Mouse (Mus musculus) urinary bladder, postnatal 36 days (tissue): ENCODE measurements around the gene Asb18.

ENCODE experiments used
- DNase-seq, 2 experiments: peaks; one replicate each; pipeline ENCODE4 v3.0.0; 2022; ENCODE audit warnings: low spot score in 2 of 2, mixed read lengths in 1 of 2

Gene Asb18

GRCm38 (mm10) chr1:89933028-89933427 is 81.4 kb downstream of the Asb18 start:
- DNase-seq: no peak

GRCm38 (mm10) chr1:89932616-89933015 is 81.8 kb downstream of the Asb18 start:
- no peak for DNase-seq

- no peak for DNase-seq
Measured at GRCm38 (mm10) chr1:89932021-89932423, 82.4 kb downstream of the Asb18 start.

GRCm38 (mm10) chr1:89931120-89931519 is 83.3 kb downstream of the Asb18 start, which contains the start of gene Gbx2:
Gene Gbx2, minus strand, starts transcription at chr1:89931179.
- no peak for DNase-seq

GRCm38 (mm10) chr1:89930551-89930950 is 83.9 kb downstream of the Asb18 start:
- no peak for DNase-seq

- DNase-seq: no peak
Measured at GRCm38 (mm10) chr1:89929721-89930505, 84.6 kb downstream of the Asb18 start.

GRCm38 (mm10) chr1:89929181-89929580 is 85.3 kb downstream of the Asb18 start:
- no peak for DNase-seq

GRCm38 (mm10) chr1:89928676-89929075 is 85.8 kb downstream of the Asb18 start:
- DNase-seq: no peak

GRCm38 (mm10) chr1:89927061-89927661 is 87.3 kb downstream of the Asb18 start:
- no peak for DNase-seq

- DNase-seq: no peak
Measured at GRCm38 (mm10) chr1:89926583-89927060, 87.8 kb downstream of the Asb18 start.

GRCm38 (mm10) chr1:89925501-89926190 is 88.8 kb downstream of the Asb18 start:
- DNase-seq: no peak

GRCm38 (mm10) chr1:89923642-89924020 is 90.8 kb downstream of the Asb18 start:
- no peak for DNase-seq

- no peak for DNase-seq
Measured at GRCm38 (mm10) chr1:89922883-89923641, 91.4 kb downstream of the Asb18 start.

GRCm38 (mm10) chr1:89922282-89922681 is 92.2 kb downstream of the Asb18 start:
- no peak for DNase-seq

GRCm38 (mm10) chr1:89921806-89922205 is 92.7 kb downstream of the Asb18 start:
- DNase-seq: no peak

- no peak for DNase-seq
Measured at GRCm38 (mm10) chr1:89919206-89919605, 95.3 kb downstream of the Asb18 start.

GRCm38 (mm10) chr1:89918111-89918510 is 96.4 kb downstream of the Asb18 start:
- no peak for DNase-seq

- DNase-seq: no peak
Measured at GRCm38 (mm10) chr1:89913611-89914010, 100.9 kb downstream of the Asb18 start.

GRCm38 (mm10) chr1:89912392-89912791 is 102.1 kb downstream of the Asb18 start:
- DNase-seq: no peak

- DNase-seq: no peak
Measured at GRCm38 (mm10) chr1:89909796-89910195, 104.7 kb downstream of the Asb18 start.

- no peak for DNase-seq
Measured at GRCm38 (mm10) chr1:89902641-89903040, 111.8 kb downstream of the Asb18 start.

GRCm38 (mm10) chr1:89902236-89902635 is 112.2 kb downstream of the Asb18 start:
- DNase-seq: no peak
